Mouse (Mus musculus) liver, embryonic 14.5 days (tissue): ENCODE data around the gene Cgrrf1. TPM values are rescaled to one million over a fixed set of nuclear protein-coding genes. Genes with fewer than 3 reads are reported as not detected.

ENCODE experiments used
- ATAC-seq: fragments of 200-750 bp; cut with Nextera tagmentation; 2 replicates; pipeline ENCODE4 v1.8.0; 2017; ENCODE audit warnings: moderate number of reproducible peaks, mild to moderate bottlenecking, moderate library complexity; ENCODE audit not compliant: insufficient read depth
- DNase-seq, 3 experiments: peaks; one replicate each; pipeline ENCODE4 v3.0.0-alpha.2; 2012 to 2013; ENCODE audit warnings: low read depth in 3 of 3, low spot score in 3 of 3
- H3K27ac ChIP-seq: fragments of 300-500 bp; sonication (generic); 2 replicates; pipeline ENCODE4 v1.5.1; 2014; ENCODE audit warnings: moderate library complexity, mild to moderate bottlenecking, control low read depth, inconsistent platforms
- H3K27me3 ChIP-seq: fragments of 300-500 bp; sonication (generic); 2 replicates; pipeline ENCODE4 v1.6.1; 2014; ENCODE audit warnings: mild to moderate bottlenecking, low read length, moderate library complexity; ENCODE audit not compliant: control insufficient read depth, insufficient read depth
- H3K36me3 ChIP-seq: fragments of 300-500 bp; sonication (generic); replicated peaks from 2 replicates; pipeline ENCODE4 v1.6.1; 2014; ENCODE audit warnings: low read depth; ENCODE audit not compliant: control insufficient read depth, insufficient read depth
- H3K4me1 ChIP-seq, 2 experiments: fragments of 200-500 bp in 1 of 2; fragments of 300-500 bp in 1 of 2; sonication (generic) in 1 of 2; replicated peaks; 2 replicates each; pipeline ENCODE4 v1.6.1; 2012 to 2014; ENCODE audit warnings: antibody characterized with exemption in 1 of 2, inconsistent platforms in 1 of 2, low read length in 1 of 2; ENCODE audit not compliant: control insufficient read depth in 2 of 2, insufficient read depth in 2 of 2
- H3K4me2 ChIP-seq: fragments of 300-500 bp; sonication (generic); 2 replicates; pipeline ENCODE4 v1.6.1; 2014; ENCODE audit warnings: low read depth, mild to moderate bottlenecking, control low read depth, moderate library complexity
- H3K4me3 ChIP-seq, 2 experiments: fragments of 200-500 bp in 1 of 2; fragments of 300-500 bp in 1 of 2; sonication (generic) in 1 of 2; 2 replicates each; pipeline ENCODE4 v1.5.1; 2012 to 2014; ENCODE audit warnings: low read depth in 2 of 2, low read length in 2 of 2, mild to moderate bottlenecking in 2 of 2, control low read depth in 1 of 2, inconsistent platforms in 1 of 2, moderate library complexity in 1 of 2; ENCODE audit not compliant: insufficient read depth in 1 of 2
- H3K9ac ChIP-seq: fragments of 300-500 bp; sonication (generic); replicated peaks from 2 replicates; pipeline ENCODE4 v1.6.1; 2014; ENCODE audit warnings: mild to moderate bottlenecking, control low read depth, moderate library complexity
- H3K9me3 ChIP-seq: fragments of 300-500 bp; sonication (generic); 2 replicates; pipeline ENCODE4 v1.6.1; 2016; ENCODE audit warnings: low read length, mixed read lengths; ENCODE audit not compliant: control insufficient read depth
- CTCF ChIP-seq: IDR thresholded peaks from 2 replicates; pipeline ENCODE4 v1.5.1; 2016; ENCODE audit warnings: antibody characterized with exemption, low read depth, control low read depth
- EP300 ChIP-seq: IDR thresholded peaks from 2 replicates; pipeline ENCODE4 v1.6.1; 2016; ENCODE audit warnings: antibody characterized with exemption, low read depth
- WGBS: fragments of 180-500 bp; shearing (Covaris S2); extraction: QIAGEN DNeasy Blood & Tissue Kit; methylation state at CpG from one replicate; pipeline ENCODE4 v1.1.7; 2014; ENCODE audit not compliant: insufficient replicate concordance; 5-methylcytosine and 5-hydroxymethylcytosine counted together
- polyA plus RNA-seq, 2 experiments: library from polyadenylated mRNA; depleted of rRNA in 1 of 2; stranded (reverse) in 1 of 2; unstranded in 1 of 2; fragments of >200 nt; fragmentation: Nextera tagmentation in 1 of 2; extraction: Ambion mirVana in 1 of 2; gene quantifications; 2 replicates each; pipeline versions ENCODE4 v1.2.1 to v1.2.3; 2012 to 2014

Gene Cgrrf1
- polyA plus RNA-seq, 2 experiments, result 9.7 to 24.1 TPM

GRCm38 (mm10) chr14:46849769-46850168 lies 17.8 kb downstream of the Cgrrf1 start:
- TF ChIP-seq CTCF, result no peak
- no peak for TF ChIP-seq EP300
- ATAC-seq, result no peak

GRCm38 (mm10) chr14:46853677-46854076 lies 21.8 kb downstream of the Cgrrf1 start:
- WGBS, result 73% methylated on average over 11 of the region's 11 CpGs
- H3K36me3 ChIP-seq, result no peaks in the 10 kb centered on the region
- no peak for TF ChIP-seq CTCF
- no peak for TF ChIP-seq EP300
- H3K9ac ChIP-seq, result no peak overlapping the region
- no peaks in the 10 kb centered on the region for H3K9me3 ChIP-seq
- H3K4me1 ChIP-seq, result no peaks in the 10 kb centered on the region
- ATAC-seq (no peak), DNase-seq (no peak)
- no peak overlapping the region for H3K4me2 ChIP-seq
- no peak overlapping the region for H3K27ac ChIP-seq
- no peak overlapping the region for H3K4me3 ChIP-seq
- no peaks in the 10 kb centered on the region for H3K27me3 ChIP-seq

More at GRCm38 (mm10) chr14:46849769-46850168, 17.8 kb downstream of the Cgrrf1 start:
- Histone ChIP-seq H3K4me3 (no peak overlapping the region), H3K4me1 (no peaks in the 10 kb centered on the region), H3K9me3 (no peaks in the 10 kb centered on the region), H3K27me3 (no peaks in the 10 kb centered on the region), H3K36me3 (no peaks in the 10 kb centered on the region), H3K9ac (no peak overlapping the region), H3K27ac (no peak overlapping the region), H3K4me2 (no peak overlapping the region)
- no peak for DNase-seq
- WGBS, result 56% methylated on average over 1 of the region's 1 CpGs

- Histone ChIP-seq H3K9me3 (no peaks in the 10 kb centered on the region), H3K27me3 (no peaks in the 10 kb centered on the region), H3K27ac (no peak overlapping the region), H3K36me3 (no peaks in the 10 kb centered on the region), H3K4me2 (no peak overlapping the region), H3K4me1 (no peaks in the 10 kb centered on the region), H3K4me3 (no peak overlapping the region), H3K9ac (no peak overlapping the region)
- DNase-seq (no peak), ATAC-seq (no peak)
- 59% methylated on average over 5 of the region's 5 CpGs for WGBS
- no peak for TF ChIP-seq CTCF
- TF ChIP-seq EP300, result no peak
Measured at GRCm38 (mm10) chr14:46862922-46863321, 31.0 kb downstream of the Cgrrf1 start.

GRCm38 (mm10) chr14:46880935-46881334 lies 49.0 kb downstream of the Cgrrf1 start:
- H3K9me3 ChIP-seq, result no peaks in the 10 kb centered on the region
- DNase-seq (no peak), ATAC-seq (no peak)
- H3K27ac ChIP-seq, result no peak overlapping the region
- H3K4me1 ChIP-seq, result 0 out of 4 replicates have a peak, but pooled peaks cover 0 to 2% of the 10 kb centered on the region in 2 experiments
- no peak overlapping the region for H3K4me2 ChIP-seq
- no peaks in the 10 kb centered on the region for H3K36me3 ChIP-seq
- 3% methylated on average over 10 of the region's 10 CpGs for WGBS
- peaks cover 55% of the 10 kb centered on the region for H3K27me3 ChIP-seq
- no peak overlapping the region for H3K4me3 ChIP-seq
- TF ChIP-seq EP300 (no peak), CTCF (peak; percentile 69)
- no peak overlapping the region for H3K9ac ChIP-seq

GRCm38 (mm10) chr14:46881581-46882430 lies 49.9 kb downstream of the Cgrrf1 start:
- Histone ChIP-seq H3K36me3 (no peaks in the 10 kb centered on the region), H3K4me1 (0 out of 4 replicates have a peak, but pooled peaks cover 0 to 2% of the 10 kb centered on the region in 2 experiments), H3K4me3 (peak overlapping the region; percentile 14 to 26), H3K9ac (no peak overlapping the region), H3K27ac (no peak overlapping the region), H3K9me3 (no peaks in the 10 kb centered on the region), H3K4me2 (peak overlapping the region; percentile 59), H3K27me3 (peaks cover 59% of the 10 kb centered on the region)
- DNase-seq, result no peak
- WGBS, result 8% methylated on average over 40 of the region's 40 CpGs
- no peak for ATAC-seq
- no peak for TF ChIP-seq EP300
- no peak for TF ChIP-seq CTCF
